Mouse (Mus musculus) layer of hippocampus, postnatal 25 days (tissue): ENCODE measurements around the gene Arvcf. TPM values are rescaled to one million over a fixed set of nuclear protein-coding genes. Genes with fewer than 3 reads are reported as not detected.
A peak's percentile ranks its signal among the peaks of the same experiment; 100 is the strongest.

Experiments used
- DNase-seq, 2 experiments: peaks; one replicate each; pipeline ENCODE4 v3.0.0; 2022; ENCODE audit warnings: mixed read lengths in 2 of 2, low spot score in 1 of 2; ENCODE audit errors: extremely low spot score in 1 of 2
- total RNA-seq, 2 experiments: library from RNA; stranded (reverse); gene quantifications; 2 replicates each; pipeline ENCODE4 v1.2.3; 2021

The Arvcf gene
- total RNA-seq, 2 experiments from 2014 or later, result 39.5 to 45.7 TPM

GRCm38 (mm10) chr16:18351313-18352055 lies 3.5 kb downstream of the Arvcf start:
- peak in 1 of 2 experiments; percentile 49 for DNase-seq

GRCm38 (mm10) chr16:18353106-18353505 lies 5.1 kb downstream of the Arvcf start:
- no peak for DNase-seq

GRCm38 (mm10) chr16:18356961-18357360 lies 9.0 kb downstream of the Arvcf start:
- DNase-seq, result no peak

- no peak for DNase-seq
These were observed 10.0 kb downstream of the Arvcf start for GRCm38 (mm10) chr16:18357977-18358376.

- DNase-seq, result no peak
These were observed 12.3 kb downstream of the Arvcf start for GRCm38 (mm10) chr16:18360151-18360805.

GRCm38 (mm10) chr16:18362948-18363347 lies 15.0 kb downstream of the Arvcf start:
- DNase-seq, result no peak

GRCm38 (mm10) chr16:18366849-18367248 lies 18.9 kb downstream of the Arvcf start:
- no peak for DNase-seq

- DNase-seq, result no peak
These were observed 22.2 kb downstream of the Arvcf start for GRCm38 (mm10) chr16:18370197-18370596.

- DNase-seq, result no peak
These were observed 25.6 kb downstream of the Arvcf start for GRCm38 (mm10) chr16:18373632-18374031.

- no peak for DNase-seq
These were observed 28.4 kb downstream of the Arvcf start for GRCm38 (mm10) chr16:18376297-18376954.

- no peak for DNase-seq
These were observed 29.2 kb downstream of the Arvcf start for GRCm38 (mm10) chr16:18377203-18377602.

- DNase-seq, result no peak
These were observed 30.5 kb downstream of the Arvcf start for GRCm38 (mm10) chr16:18378489-18378888.

- no peak for DNase-seq
These were observed 31.5 kb downstream of the Arvcf start for GRCm38 (mm10) chr16:18379338-18380001.

- no peak for DNase-seq
These were observed 32.6 kb downstream of the Arvcf start for GRCm38 (mm10) chr16:18380495-18381063.

- DNase-seq, result no peak
These were observed 33.8 kb downstream of the Arvcf start for GRCm38 (mm10) chr16:18381621-18382258.

- DNase-seq, result no peak
These were observed 35.2 kb downstream of the Arvcf start for GRCm38 (mm10) chr16:18383045-18383726.

GRCm38 (mm10) chr16:18383756-18384155 lies 35.8 kb downstream of the Arvcf start:
- no peak for DNase-seq

- no peak for DNase-seq
These were observed 36.2 kb downstream of the Arvcf start for GRCm38 (mm10) chr16:18384211-18384610.

GRCm38 (mm10) chr16:18384659-18385058 lies 36.7 kb downstream of the Arvcf start:
- DNase-seq, result no peak
